Mouse (Mus musculus) splenic B cell, adult 2 months (primary cell): ENCODE measurements at regions not wholly inside any gene's neighbourhood (a gene's known extent, or its start where the extent isn't known, plus 50 kb on each side); places are given as distances from the start of the nearest gene placed in this dataset.

Experiments used
- DNase-seq: peaks from one replicate; pipeline ENCODE4 v3.0.0-alpha.2; 2011; ENCODE audit warnings: low read depth, low spot score
- H3K27me3 ChIP-seq: 2 replicates; pipeline ENCODE4 v1.6.1; 2012; ENCODE audit warnings: mild to moderate bottlenecking, low read length, moderate library complexity, mixed read lengths; ENCODE audit not compliant: control insufficient read depth, poor library complexity, insufficient read depth, severe bottlenecking
- H3K36me3 ChIP-seq: 2 replicates; pipeline ENCODE4 v1.6.1; 2012; ENCODE audit warnings: mild to moderate bottlenecking, low read length, moderate library complexity, mixed read lengths; ENCODE audit not compliant: control insufficient read depth, poor library complexity, insufficient read depth, severe bottlenecking

- H3K36me3 ChIP-seq: no peaks in the 10 kb centered on the region
- DNase-seq: no peak
- no peaks in the 10 kb centered on the region for H3K27me3 ChIP-seq
These were observed 734.7 kb upstream of the Nrsn1 start for GRCm38 (mm10) chr13:26004768-26005560.

- no peaks in the 10 kb centered on the region for H3K36me3 ChIP-seq
- H3K27me3 ChIP-seq: no peaks in the 10 kb centered on the region
These were observed 723.2 kb upstream of the Nrsn1 start for GRCm38 (mm10) chr13:25993526-25993925.

GRCm38 (mm10) chr13:25989067-25989756 lies 718.9 kb upstream of the Nrsn1 start:
- no peak for DNase-seq
- Histone ChIP-seq H3K27me3 (no peaks in the 10 kb centered on the region), H3K36me3 (no peaks in the 10 kb centered on the region)

More at GRCm38 (mm10) chr13:25993526-25993925, 723.2 kb upstream of the Nrsn1 start:
- no peak for DNase-seq

GRCm38 (mm10) chr13:25984535-25984934 lies 714.2 kb upstream of the Nrsn1 start:
- no peaks in the 10 kb centered on the region for H3K27me3 ChIP-seq

GRCm38 (mm10) chr13:25983659-25984058 lies 713.4 kb upstream of the Nrsn1 start:
- no peaks in the 10 kb centered on the region for H3K36me3 ChIP-seq
- no peaks in the 10 kb centered on the region for H3K27me3 ChIP-seq
- DNase-seq: no peak

More at GRCm38 (mm10) chr13:25984535-25984934, 714.2 kb upstream of the Nrsn1 start:
- no peaks in the 10 kb centered on the region for H3K36me3 ChIP-seq
- no peak for DNase-seq

GRCm38 (mm10) chr13:25978648-25979047 lies 708.3 kb upstream of the Nrsn1 start:
- Histone ChIP-seq H3K27me3 (no peaks in the 10 kb centered on the region), H3K36me3 (no peaks in the 10 kb centered on the region)
- no peak for DNase-seq

GRCm38 (mm10) chr13:25958592-25958991 lies 688.3 kb upstream of the Nrsn1 start:
- no peaks in the 10 kb centered on the region for H3K36me3 ChIP-seq

GRCm38 (mm10) chr13:25958153-25958466 lies 687.8 kb upstream of the Nrsn1 start:
- Histone ChIP-seq H3K36me3 (no peaks in the 10 kb centered on the region), H3K27me3 (no peaks in the 10 kb centered on the region)
- DNase-seq: no peak

More at GRCm38 (mm10) chr13:25958592-25958991, 688.3 kb upstream of the Nrsn1 start:
- no peaks in the 10 kb centered on the region for H3K27me3 ChIP-seq
- no peak for DNase-seq

DNA sequence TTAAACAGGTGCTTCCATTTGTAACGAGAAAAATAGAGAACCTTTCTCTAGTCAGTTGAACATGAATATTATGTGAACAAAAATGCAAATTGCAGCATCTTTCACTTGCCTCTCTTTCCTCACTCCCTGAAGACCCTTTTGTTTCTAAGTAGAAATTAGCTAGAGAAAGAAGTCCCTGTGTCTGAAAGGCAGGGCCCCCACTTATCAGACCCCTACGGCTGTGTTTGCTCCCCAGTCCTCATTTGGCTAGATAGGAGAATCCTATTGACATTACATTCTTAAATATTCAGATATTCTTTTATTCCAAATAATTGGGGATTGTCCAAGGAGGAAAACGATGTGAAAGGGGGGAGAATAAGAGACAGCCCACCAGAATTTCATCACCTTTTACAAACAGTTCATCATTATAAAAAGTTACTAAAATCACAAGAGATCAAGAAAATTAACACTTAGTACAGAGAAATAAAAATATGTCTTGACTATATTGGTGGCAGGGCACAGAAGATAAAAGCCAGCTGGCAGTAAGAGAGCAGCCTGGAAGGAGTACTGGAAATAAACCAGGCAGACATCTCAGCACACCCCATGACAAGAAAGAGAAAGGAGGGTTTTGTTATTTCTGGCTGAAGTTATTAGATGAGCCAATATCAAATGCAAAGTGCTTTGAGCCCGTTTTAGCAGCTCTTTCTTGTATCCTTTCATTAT lies 687.3 kb upstream of the Nrsn1 start:
- H3K27me3 ChIP-seq: no peaks in the 10 kb centered on the region
- DNase-seq: no peak
- no peaks in the 10 kb centered on the region for H3K36me3 ChIP-seq

- no peak for DNase-seq
- Histone ChIP-seq H3K36me3 (no peaks in the 10 kb centered on the region), H3K27me3 (no peaks in the 10 kb centered on the region)
These were observed 667.3 kb upstream of the Nrsn1 start for GRCm38 (mm10) chr13:25937631-25938030.

- no peaks in the 10 kb centered on the region for H3K27me3 ChIP-seq
- no peak for DNase-seq
- H3K36me3 ChIP-seq: no peaks in the 10 kb centered on the region
These were observed 663.5 kb upstream of the Nrsn1 start for GRCm38 (mm10) chr13:25933783-25934182.

- H3K27me3 ChIP-seq: no peaks in the 10 kb centered on the region
- no peaks in the 10 kb centered on the region for H3K36me3 ChIP-seq
- no peak for DNase-seq
These were observed 662.9 kb upstream of the Nrsn1 start for GRCm38 (mm10) chr13:25933246-25933645.

GRCm38 (mm10) chr13:25932810-25933209 lies 662.5 kb upstream of the Nrsn1 start:
- no peak for DNase-seq

GRCm38 (mm10) chr13:25932365-25932764 lies 662.1 kb upstream of the Nrsn1 start:
- no peaks in the 10 kb centered on the region for H3K36me3 ChIP-seq
- no peaks in the 10 kb centered on the region for H3K27me3 ChIP-seq
- no peak for DNase-seq

More at GRCm38 (mm10) chr13:25932810-25933209, 662.5 kb upstream of the Nrsn1 start:
- Histone ChIP-seq H3K36me3 (no peaks in the 10 kb centered on the region), H3K27me3 (no peaks in the 10 kb centered on the region)

- Histone ChIP-seq H3K36me3 (no peaks in the 10 kb centered on the region), H3K27me3 (no peaks in the 10 kb centered on the region)
- no peak for DNase-seq
These were observed 655.4 kb upstream of the Nrsn1 start for GRCm38 (mm10) chr13:25925685-25926084.
